Mouse (Mus musculus): ENCODE measurements around the gene Mcrip1. TPM values are rescaled to one million over a fixed set of nuclear protein-coding genes. Genes with fewer than 3 reads are reported as not detected.

Gene Mcrip1
- polyA plus RNA-seq, 1 experiment from 2014 or later = 256 TPM

DNA sequence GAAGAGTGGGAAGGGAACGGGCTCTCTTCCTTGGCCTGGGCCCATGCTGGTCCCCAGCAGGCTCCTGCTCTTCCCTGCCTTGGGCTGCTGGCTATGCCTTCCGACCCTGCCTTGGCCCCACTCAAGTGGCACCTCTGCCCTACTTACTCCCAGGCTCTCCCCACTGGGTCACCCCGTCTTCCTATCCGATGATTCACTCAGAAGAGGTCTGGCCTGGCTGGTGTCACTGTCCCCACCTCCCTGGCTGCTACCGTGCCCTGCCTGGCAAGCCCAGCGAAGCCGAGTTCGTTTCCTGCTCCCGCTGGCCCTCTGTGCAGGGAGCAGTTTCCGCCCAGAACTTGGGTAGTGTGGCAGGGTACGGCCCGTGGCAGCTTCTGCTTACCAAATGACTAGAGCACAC lies 51.3 kb downstream of the Mcrip1 start:
- 92% methylated on average over 12 of the region's 12 CpGs for WGBS
- no peaks in the 10 kb centered on the region for H3K9me3 ChIP-seq (ENCODE audit: control insufficient read depth, low read length)
- H3K9ac ChIP-seq (ENCODE audit: low read depth, low read length) = no peak overlapping the region
- no peak overlapping the region for H3K4me2 ChIP-seq (replicated peaks; ENCODE audit: low read depth, low read length)
- no peak for DNase-seq (ENCODE audit: low spot score)
- ATAC-seq (ENCODE audit: low FRiP score) = no peak
- no peak overlapping the region for H3K27ac ChIP-seq (ENCODE audit: low read depth, low read length)
- no peak overlapping the region for H3K4me3 ChIP-seq (ENCODE audit: low read depth, low read length)
- H3K36me3 ChIP-seq (ENCODE audit: control insufficient read depth, insufficient read depth, low read length) = peaks cover 8% of the 10 kb centered on the region; the same call in 1 of the 2 replicates
- H3K27me3 ChIP-seq (ENCODE audit: control insufficient read depth, insufficient read depth, low read length) = no peaks in the 10 kb centered on the region
- no peaks in the 10 kb centered on the region for H3K4me1 ChIP-seq (replicated peaks; ENCODE audit: control insufficient read depth, insufficient read depth, low read length)

DNA sequence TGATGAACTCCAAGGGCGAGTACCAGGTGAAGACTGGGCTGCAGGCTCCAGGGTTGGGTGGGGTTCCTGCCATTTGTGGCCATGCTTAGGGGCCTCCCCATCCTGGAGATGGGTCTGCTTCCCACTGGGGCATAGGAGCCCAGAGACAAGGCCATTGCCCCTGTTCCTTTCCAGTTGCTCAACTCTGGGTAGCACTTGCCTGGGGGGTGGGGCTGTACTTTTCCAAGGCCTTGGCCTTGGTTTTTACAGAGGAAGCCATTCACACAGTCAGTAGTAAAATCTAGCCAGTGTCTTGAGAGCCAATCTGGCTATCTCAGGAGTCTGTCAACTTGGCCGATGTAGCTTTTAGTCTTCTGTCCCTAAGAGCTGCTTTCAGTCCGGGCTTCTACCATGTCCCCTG lies 52.1 kb downstream of the Mcrip1 start:
- no peak overlapping the region for H3K9ac ChIP-seq (ENCODE audit: low read depth, low read length)
- no peaks in the 10 kb centered on the region for H3K27me3 ChIP-seq (ENCODE audit: control insufficient read depth, insufficient read depth, low read length)
- ATAC-seq (ENCODE audit: low FRiP score) (no peak), DNase-seq (ENCODE audit: low spot score) (no peak)
- H3K4me2 ChIP-seq (replicated peaks; ENCODE audit: low read depth, low read length) = no peak overlapping the region
- H3K36me3 ChIP-seq (ENCODE audit: control insufficient read depth, insufficient read depth, low read length) = peaks cover 8% of the 10 kb centered on the region; the same call in 1 of the 2 replicates
- WGBS = 93% methylated on average over 3 of the region's 3 CpGs
- H3K4me1 ChIP-seq (replicated peaks; ENCODE audit: control insufficient read depth, insufficient read depth, low read length) = 0 out of 2 replicates have a peak, but pooled peaks cover under 1% of the 10 kb centered on the region
- H3K27ac ChIP-seq (ENCODE audit: low read depth, low read length) = no peak overlapping the region
- no peak overlapping the region for H3K4me3 ChIP-seq (ENCODE audit: low read depth, low read length)
- H3K9me3 ChIP-seq (ENCODE audit: control insufficient read depth, low read length) = no peaks in the 10 kb centered on the region

DNA sequence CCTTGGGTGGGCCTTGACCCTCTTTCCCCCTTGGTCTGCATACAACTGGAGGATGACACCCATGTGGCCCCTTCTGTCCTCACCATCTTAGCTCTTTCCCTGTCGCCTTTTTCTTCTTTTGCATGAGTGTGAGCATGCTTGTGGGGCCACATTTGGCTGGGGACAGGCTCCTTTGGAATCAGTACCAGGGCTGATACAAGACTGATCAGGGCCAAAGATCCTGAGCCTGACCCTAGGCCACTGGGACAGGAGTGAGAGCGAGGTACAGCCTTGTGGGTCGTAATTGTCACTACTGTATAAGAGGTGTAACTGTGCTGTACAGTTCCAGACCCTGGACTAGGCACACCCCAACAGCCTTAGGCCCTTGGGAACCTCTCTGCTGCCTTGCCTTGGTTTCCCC lies 55.6 kb downstream of the Mcrip1 start:
- 91% methylated on average over 3 of the region's 3 CpGs for WGBS
- no peak for ATAC-seq (ENCODE audit: low FRiP score)
- Histone ChIP-seq H3K9me3 (ENCODE audit: control insufficient read depth, low read length) (no peaks in the 10 kb centered on the region), H3K4me3 (ENCODE audit: low read depth, low read length) (0 out of 2 replicates have a peak overlapping the region, but pooled peaks have one; percentile 2), H3K36me3 (ENCODE audit: control insufficient read depth, insufficient read depth, low read length) (peaks cover 8% of the 10 kb centered on the region; the same call in 1 of the 2 replicates), H3K4me2 (replicated peaks; ENCODE audit: low read depth, low read length) (no peak overlapping the region), H3K9ac (ENCODE audit: low read depth, low read length) (no peak overlapping the region), H3K27me3 (ENCODE audit: control insufficient read depth, insufficient read depth, low read length) (no peaks in the 10 kb centered on the region), H3K4me1 (replicated peaks; ENCODE audit: control insufficient read depth, insufficient read depth, low read length) (peaks cover 9% of the 10 kb centered on the region), H3K27ac (ENCODE audit: low read depth, low read length) (no peak overlapping the region)
- no peak for DNase-seq (ENCODE audit: low spot score)

DNA sequence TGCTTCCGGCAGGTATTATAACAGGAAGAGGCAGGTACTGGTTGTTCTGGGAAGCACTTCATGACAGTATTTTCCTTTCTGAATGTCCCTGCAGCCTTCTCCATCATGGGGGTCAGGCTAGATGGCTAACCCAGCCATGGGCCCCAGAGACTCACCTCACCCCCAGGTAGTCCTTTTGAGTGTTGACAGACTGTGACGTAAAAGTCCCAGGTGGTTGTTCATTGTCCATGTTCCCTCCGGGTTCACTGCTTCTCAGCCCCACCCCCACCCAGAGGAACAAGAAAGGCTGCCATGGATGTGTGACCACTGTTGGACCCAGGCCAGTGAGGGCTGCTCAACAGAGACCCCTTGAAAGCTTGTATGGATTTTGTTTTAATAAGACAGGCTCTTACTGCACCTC lies 56.2 kb downstream of the Mcrip1 start:
- H3K27me3 ChIP-seq (ENCODE audit: control insufficient read depth, insufficient read depth, low read length) = no peaks in the 10 kb centered on the region
- H3K27ac ChIP-seq (ENCODE audit: low read depth, low read length) = no peak overlapping the region
- H3K4me3 ChIP-seq (ENCODE audit: low read depth, low read length) = 0 out of 2 replicates have a peak overlapping the region, but pooled peaks have one; percentile 64
- peaks cover 8% of the 10 kb centered on the region; the same call in 1 of the 2 replicates for H3K36me3 ChIP-seq (ENCODE audit: control insufficient read depth, insufficient read depth, low read length)
- ATAC-seq (ENCODE audit: low FRiP score) = no peak
- H3K4me1 ChIP-seq (replicated peaks; ENCODE audit: control insufficient read depth, insufficient read depth, low read length) = peaks cover 9% of the 10 kb centered on the region
- WGBS = 61% methylated on average over 3 of the region's 3 CpGs
- peak overlapping the region; percentile 96 for H3K4me2 ChIP-seq (replicated peaks; ENCODE audit: low read depth, low read length)
- no peaks in the 10 kb centered on the region for H3K9me3 ChIP-seq (ENCODE audit: control insufficient read depth, low read length)
- DNase-seq (ENCODE audit: low spot score) = no peak
- peak overlapping the region; percentile 68; the same call in 1 of the 2 replicates for H3K9ac ChIP-seq (ENCODE audit: low read depth, low read length)

Other genes starting within 250 kb of the Mcrip1 start
- 3,592 and 3,665 TPM in 2 replicates for gene Actg1, start 201.2 kb downstream of the Mcrip1 start, polyA plus RNA-seq (2014; fragmentation: Nextera tagmentation; extraction: Ambion mirVana)
- 1.1 and 1.5 TPM in 2 replicates for gene Fscn2, start 188.2 kb downstream of the Mcrip1 start, polyA plus RNA-seq (2014; fragmentation: Nextera tagmentation; extraction: Ambion mirVana)
- 27.8 and 33.6 TPM in 2 replicates for gene Faap100, start 171.0 kb downstream of the Mcrip1 start, polyA plus RNA-seq (2014; fragmentation: Nextera tagmentation; extraction: Ambion mirVana)
- 37.5 and 40.3 TPM in 2 replicates for gene Nploc4, start 112.0 kb downstream of the Mcrip1 start, polyA plus RNA-seq (2014; fragmentation: Nextera tagmentation; extraction: Ambion mirVana)
- gene Tspan10, start 107.1 kb downstream of the Mcrip1 start, polyA plus RNA-seq (2014; fragmentation: Nextera tagmentation; extraction: Ambion mirVana) = not detected in 2 replicates
- 0.18 and 0.26 TPM in 2 replicates for gene Pde6g, start 96.2 kb downstream of the Mcrip1 start, polyA plus RNA-seq (2014; fragmentation: Nextera tagmentation; extraction: Ambion mirVana)
- 11.9 and 13.1 TPM in 2 replicates for gene Oxld1, start 91.7 kb downstream of the Mcrip1 start, polyA plus RNA-seq (2014; fragmentation: Nextera tagmentation; extraction: Ambion mirVana)
- 25.0 and 30.0 TPM in 2 replicates for gene Ccdc137, start 91.6 kb downstream of the Mcrip1 start, polyA plus RNA-seq (2014; fragmentation: Nextera tagmentation; extraction: Ambion mirVana)
- 54.8 and 58.2 TPM in 2 replicates for gene Arl16, start 82.1 kb downstream of the Mcrip1 start, polyA plus RNA-seq (2014; fragmentation: Nextera tagmentation; extraction: Ambion mirVana)
- gene Mrpl12, start 65.1 kb downstream of the Mcrip1 start, polyA plus RNA-seq (2014; fragmentation: Nextera tagmentation; extraction: Ambion mirVana) = 139 and 141 TPM in 2 replicates
- gene Slc25a10, start 57.9 kb downstream of the Mcrip1 start, polyA plus RNA-seq (2014; fragmentation: Nextera tagmentation; extraction: Ambion mirVana) = 35.2 and 35.4 TPM in 2 replicates
- gene Gcgr, start 19.0 kb downstream of the Mcrip1 start, polyA plus RNA-seq (2014; fragmentation: Nextera tagmentation; extraction: Ambion mirVana) = 0.31 and 0.56 TPM in 2 replicates
- gene Ppp1r27, start 1.4 kb upstream of the Mcrip1 start, polyA plus RNA-seq (2014; fragmentation: Nextera tagmentation; extraction: Ambion mirVana) = not detected in 2 replicates
- gene P4hb, start 23.5 kb upstream of the Mcrip1 start, polyA plus RNA-seq (2014; fragmentation: Nextera tagmentation; extraction: Ambion mirVana) = 504 and 527 TPM in 2 replicates
- gene Arhgdia, start 31.9 kb upstream of the Mcrip1 start, polyA plus RNA-seq (2014; fragmentation: Nextera tagmentation; extraction: Ambion mirVana) = 576 and 591 TPM in 2 replicates
- gene Alyref, start 48.6 kb upstream of the Mcrip1 start, polyA plus RNA-seq (2014; fragmentation: Nextera tagmentation; extraction: Ambion mirVana) = 686 and 764 TPM in 2 replicates
- gene Anapc11, start 48.7 kb upstream of the Mcrip1 start, polyA plus RNA-seq (2014; fragmentation: Nextera tagmentation; extraction: Ambion mirVana) = 195 TPM in 2 replicates
- 0.42 TPM in 1 of 2 replicates, not detected in the other for gene Npb, start 58.8 kb upstream of the Mcrip1 start, polyA plus RNA-seq (2014; fragmentation: Nextera tagmentation; extraction: Ambion mirVana)
- 104 and 105 TPM in 2 replicates for gene Pcyt2, start 68.2 kb upstream of the Mcrip1 start, polyA plus RNA-seq (2014; fragmentation: Nextera tagmentation; extraction: Ambion mirVana)
- gene Sirt7, start 75.5 kb upstream of the Mcrip1 start, polyA plus RNA-seq (2014; fragmentation: Nextera tagmentation; extraction: Ambion mirVana) = 33.2 and 36.6 TPM in 2 replicates
- gene Mafg, start 83.9 kb upstream of the Mcrip1 start, polyA plus RNA-seq (2014; fragmentation: Nextera tagmentation; extraction: Ambion mirVana) = 21.8 and 23.5 TPM in 2 replicates
- gene Pycr1, start 94.0 kb upstream of the Mcrip1 start, polyA plus RNA-seq (2014; fragmentation: Nextera tagmentation; extraction: Ambion mirVana) = 28.2 and 30.2 TPM in 2 replicates
- gene Myadml2, start 98.4 kb upstream of the Mcrip1 start, polyA plus RNA-seq (2014; fragmentation: Nextera tagmentation; extraction: Ambion mirVana) = 0.19 and 0.49 TPM in 2 replicates
- 1.7 and 2.1 TPM in 2 replicates for gene Notum, start 111.4 kb upstream of the Mcrip1 start, polyA plus RNA-seq (2014; fragmentation: Nextera tagmentation; extraction: Ambion mirVana)
- 117 and 122 TPM in 2 replicates for gene Aspscr1, start 123.2 kb upstream of the Mcrip1 start, polyA plus RNA-seq (2014; fragmentation: Nextera tagmentation; extraction: Ambion mirVana)
- gene Cenpx, start 164.0 kb upstream of the Mcrip1 start, polyA plus RNA-seq (2014; fragmentation: Nextera tagmentation; extraction: Ambion mirVana) = 115 and 121 TPM in 2 replicates
- gene Lrrc45, start 164.2 kb upstream of the Mcrip1 start, polyA plus RNA-seq (2014; fragmentation: Nextera tagmentation; extraction: Ambion mirVana) = 30.7 and 34.4 TPM in 2 replicates
- 17.6 and 18.2 TPM in 2 replicates for gene Rac3, start 171.7 kb upstream of the Mcrip1 start, polyA plus RNA-seq (2014; fragmentation: Nextera tagmentation; extraction: Ambion mirVana)
- gene Dcxr, start 177.6 kb upstream of the Mcrip1 start, polyA plus RNA-seq (2014; fragmentation: Nextera tagmentation; extraction: Ambion mirVana) = 14.3 and 15.2 TPM in 2 replicates
- gene Cbr2, start 182.4 kb upstream of the Mcrip1 start, polyA plus RNA-seq (2014; fragmentation: Nextera tagmentation; extraction: Ambion mirVana) = 0.82 and 1.6 TPM in 2 replicates
- 5.6 and 7.0 TPM in 2 replicates for gene Hmga1b, start 213.1 kb upstream of the Mcrip1 start, polyA plus RNA-seq (2014; fragmentation: Nextera tagmentation; extraction: Ambion mirVana)
- gene Rfng, start 234.5 kb upstream of the Mcrip1 start, polyA plus RNA-seq (2014; fragmentation: Nextera tagmentation; extraction: Ambion mirVana) = 28.8 and 29.4 TPM in 2 replicates
- gene Gps1, start 234.5 kb upstream of the Mcrip1 start, polyA plus RNA-seq (2014; fragmentation: Nextera tagmentation; extraction: Ambion mirVana) = 264 and 272 TPM in 2 replicates
- gene Dus1l, start 246.7 kb upstream of the Mcrip1 start, polyA plus RNA-seq (2014; fragmentation: Nextera tagmentation; extraction: Ambion mirVana) = 70.9 and 71.3 TPM in 2 replicates

Measured in hindbrain, embryonic 11.5 days (tissue).